Mouse (Mus musculus): ENCODE measurements around the gene Slc35e2. TPM values are rescaled to one million over a fixed set of nuclear protein-coding genes. Genes with fewer than 3 reads are reported as not detected.
"Not testable (repeated sequence)": the region's sequence is repeated elsewhere in the genome, so short reads cannot be mapped to it uniquely, and the experiment has no call there.

The Slc35e2 gene
- polyA plus RNA-seq, 1 experiment from 2014 or later, result 4.0 TPM

- in situ Hi-C loops (cut with MboI; ENCODE audit: low pct_unique_long_range_greater_than_20kb), result no loop called here
Observed at GRCm38 (mm10) chr4:155653451-155654182, 52.4 kb downstream of the Slc35e2 start.

GRCm38 (mm10) chr4:155654183-155654455, 52.9 kb downstream of the Slc35e2 start:
- H3K27me3 ChIP-seq, result no peaks in the 10 kb centered on the region
- ChIA-PET CTCF (no interaction called here), POLR2A (no interaction called here)
- TF ChIP-seq CTCF (IDR thresholded peaks at IDR 0.05), result no peak
- in situ Hi-C loops (cut with MboI; ENCODE audit: low pct_unique_long_range_greater_than_20kb), result no loop called here
- ATAC-seq (no peak), DNase-seq (ENCODE audit: low read depth, low spot score) (no peak)

More at GRCm38 (mm10) chr4:155653451-155654182, 52.4 kb downstream of the Slc35e2 start:
- DNase-seq (ENCODE audit: low read depth, low spot score), result no peak
- CTCF ChIA-PET, result no interaction called here
- no peaks in the 10 kb centered on the region for H3K27me3 ChIP-seq
- no peak for ATAC-seq
- POLR2A ChIA-PET, result no interaction called here
- TF ChIP-seq CTCF (IDR thresholded peaks at IDR 0.05), result no peak

- in situ Hi-C loops (cut with MboI; ENCODE audit: low pct_unique_long_range_greater_than_20kb), result no loop called here
- no peak for ATAC-seq
- no peak for DNase-seq (ENCODE audit: low read depth, low spot score)
- no peaks in the 10 kb centered on the region for H3K27me3 ChIP-seq
- POLR2A ChIA-PET, result no interaction called here
- CTCF ChIA-PET, result no interaction called here
- TF ChIP-seq CTCF (IDR thresholded peaks at IDR 0.05), result no peak
Observed at GRCm38 (mm10) chr4:155654456-155655298, 53.5 kb downstream of the Slc35e2 start.

- no peak for ATAC-seq
- DNase-seq (ENCODE audit: low read depth, low spot score), result no peak
- H3K27me3 ChIP-seq, result no peaks in the 10 kb centered on the region
- in situ Hi-C loops (cut with MboI; ENCODE audit: low pct_unique_long_range_greater_than_20kb), result no loop called here
- ChIA-PET POLR2A (no interaction called here), CTCF (no interaction called here)
- no peak for TF ChIP-seq CTCF (IDR thresholded peaks at IDR 0.05)
Observed at GRCm38 (mm10) chr4:155656214-155656751, 55.1 kb downstream of the Slc35e2 start.

GRCm38 (mm10) chr4:155658961-155659360, 57.7 kb downstream of the Slc35e2 start:
- no peak for ATAC-seq
- CTCF ChIA-PET, result no interaction called here
- in situ Hi-C loops (cut with MboI; ENCODE audit: low pct_unique_long_range_greater_than_20kb), result no loop called here
- no peak for DNase-seq (ENCODE audit: low read depth, low spot score)
- TF ChIP-seq CTCF (IDR thresholded peaks at IDR 0.05), result no peak
- POLR2A ChIA-PET, result no interaction called here
- no peaks in the 10 kb centered on the region for H3K27me3 ChIP-seq

- peak; percentile 79 for ATAC-seq
- no peak for TF ChIP-seq CTCF (IDR thresholded peaks at IDR 0.05)
- POLR2A ChIA-PET, result interaction anchor here (0.9 kb wide), 1 partner anchor 9 kb away, joined by 3 read pairs; no protein-coding TSS in a partner anchor
- CTCF ChIA-PET, result no interaction called here
- H3K27me3 ChIP-seq, result no peaks in the 10 kb centered on the region
- DNase-seq (ENCODE audit: low read depth, low spot score), result peak; percentile 71
- in situ Hi-C loops (cut with MboI; ENCODE audit: low pct_unique_long_range_greater_than_20kb), result no loop called here
Observed at GRCm38 (mm10) chr4:155660641-155661040, 59.4 kb downstream of the Slc35e2 start.

- ATAC-seq (no peak), DNase-seq (ENCODE audit: low read depth, low spot score) (no peak)
- H3K27me3 ChIP-seq, result no peaks in the 10 kb centered on the region
- in situ Hi-C loops (cut with MboI; ENCODE audit: low pct_unique_long_range_greater_than_20kb), result no loop called here
- CTCF ChIA-PET, result no interaction called here
- TF ChIP-seq CTCF (IDR thresholded peaks at IDR 0.05), result no peak
- POLR2A ChIA-PET, result no interaction called here
Observed at GRCm38 (mm10) chr4:155666903-155667302, 65.7 kb downstream of the Slc35e2 start.

- in situ Hi-C loops (cut with MboI; ENCODE audit: low pct_unique_long_range_greater_than_20kb), result no loop called here
- no peak for TF ChIP-seq CTCF (IDR thresholded peaks at IDR 0.05)
- CTCF ChIA-PET, result interaction anchor here (0.9 to 1.3 kb wide), 3 partner anchors 15 to 30 kb away, joined by 3 read pairs; no protein-coding TSS in a partner anchor
- POLR2A ChIA-PET, result interaction anchor here (0.7 to 1.6 kb wide), 2 partner anchors 17 to 197 kb away, joined by 3 to 4 read pairs; no protein-coding TSS in a partner anchor
- peak; percentile 85 for DNase-seq (ENCODE audit: low read depth, low spot score)
- no peaks in the 10 kb centered on the region for H3K27me3 ChIP-seq
- peak; percentile 90 for ATAC-seq
Observed at GRCm38 (mm10) chr4:155668689-155669597, 67.7 kb downstream of the Slc35e2 start, which contains the start of gene Mib2. Mib2 (minus strand) TSS chr4:155669198.

GRCm38 (mm10) chr4:155669598-155670075, 68.4 kb downstream of the Slc35e2 start:
- no peak for ATAC-seq
- no peaks in the 10 kb centered on the region for H3K27me3 ChIP-seq
- ChIA-PET CTCF (interaction anchor here (0.9 to 1.3 kb wide), 3 partner anchors 15 to 29 kb away, joined by 3 read pairs; no protein-coding TSS in a partner anchor), POLR2A (interaction anchor here (0.7 to 1.6 kb wide), 2 partner anchors 18 to 198 kb away, joined by 3 to 4 read pairs; no protein-coding TSS in a partner anchor)
- no peak for TF ChIP-seq CTCF (IDR thresholded peaks at IDR 0.05)
- in situ Hi-C loops (cut with MboI; ENCODE audit: low pct_unique_long_range_greater_than_20kb), result no loop called here
- no peak for DNase-seq (ENCODE audit: low read depth, low spot score)

GRCm38 (mm10) chr4:155670236-155670635, 69.0 kb downstream of the Slc35e2 start:
- ATAC-seq; in situ Hi-C loops (cut with MboI; ENCODE audit: low pct_unique_long_range_greater_than_20kb); POLR2A ChIA-PET; DNase-seq (ENCODE audit: low read depth, low spot score); H3K27me3 ChIP-seq: not testable (repeated sequence)
- CTCF ChIA-PET, result interaction anchor here (1.0 kb wide), 1 partner anchor 22 kb away, joined by 3 read pairs; no protein-coding TSS in a partner anchor

All from Patski (cell line).